Mouse (Mus musculus) lung, embryonic 14.5 days (tissue): ENCODE measurements at regions not wholly inside any gene's neighbourhood (a gene's known extent, or its start where the extent isn't known, plus 50 kb on each side); places are given as distances from the start of the nearest gene placed in this dataset.

Experiments
- ATAC-seq: fragments of 200-750 bp; cut with Nextera tagmentation; 2 replicates; pipeline ENCODE4 v1.8.0; 2017; ENCODE audit warnings: mild to moderate bottlenecking, moderate TSS enrichment, moderate library complexity; ENCODE audit not compliant: insufficient read depth
- DNase-seq: peaks from one replicate; pipeline ENCODE4 v3.0.0-alpha.2; 2015
- H3K27ac ChIP-seq: fragments of 300-500 bp; sonication (generic); 2 replicates; pipeline ENCODE4 v1.5.1; 2014; ENCODE audit warnings: low read depth, mild to moderate bottlenecking, moderate library complexity
- H3K27me3 ChIP-seq: fragments of 300-500 bp; sonication (generic); 2 replicates; pipeline ENCODE4 v1.6.1; 2014; ENCODE audit warnings: low read length, control low read depth; ENCODE audit not compliant: insufficient read depth
- H3K36me3 ChIP-seq: fragments of 300-500 bp; sonication (generic); 2 replicates; pipeline ENCODE4 v1.6.1; 2014; ENCODE audit warnings: control low read depth; ENCODE audit not compliant: insufficient read depth
- H3K4me1 ChIP-seq: fragments of 300-500 bp; sonication (generic); 2 replicates; pipeline ENCODE4 v1.6.1; 2014; ENCODE audit warnings: antibody characterized with exemption, control low read depth; ENCODE audit not compliant: insufficient read depth
- H3K4me2 ChIP-seq: fragments of 300-500 bp; sonication (generic); 2 replicates; pipeline ENCODE4 v1.6.1; 2014; ENCODE audit warnings: mild to moderate bottlenecking
- H3K4me3 ChIP-seq: fragments of 300-500 bp; sonication (generic); 2 replicates; pipeline ENCODE4 v1.5.1; 2014; ENCODE audit warnings: low read depth, low read length
- H3K9ac ChIP-seq: fragments of 300-500 bp; sonication (generic); 2 replicates; pipeline ENCODE4 v1.6.1; 2014
- H3K9me3 ChIP-seq: fragments of 300-500 bp; sonication (generic); 2 replicates; pipeline ENCODE4 v1.6.1; 2016; ENCODE audit warnings: low read depth, low read length, control low read depth
- CTCF ChIP-seq: IDR thresholded peaks from 2 replicates; pipeline ENCODE4 v1.5.1; 2016; ENCODE audit warnings: antibody characterized with exemption, low read depth
- WGBS: fragments of 180-500 bp; shearing (Covaris S2); extraction: QIAGEN DNeasy Blood & Tissue Kit; methylation state at CpG from one replicate; pipeline ENCODE4 v1.1.7; 2014; 5-methylcytosine and 5-hydroxymethylcytosine counted together

GRCm38 (mm10) chr10:38458975-38459374 is 362.6 kb downstream of the Rfpl4b start:
- Histone ChIP-seq H3K9me3 (no peaks in the 10 kb centered on the region), H3K4me2 (no peak overlapping the region), H3K4me1 (no peaks in the 10 kb centered on the region), H3K27ac (no peak overlapping the region), H3K9ac (no peak overlapping the region), H3K27me3 (no peaks in the 10 kb centered on the region), H3K4me3 (no peak overlapping the region), H3K36me3 (no peaks in the 10 kb centered on the region)
- ATAC-seq (no peak), DNase-seq (no peak)
- 53% methylated on average over 3 of the region's 3 CpGs for WGBS
- no peak for TF ChIP-seq CTCF

- Histone ChIP-seq H3K36me3 (no peaks in the 10 kb centered on the region), H3K4me3 (no peak overlapping the region), H3K9ac (no peak overlapping the region), H3K4me2 (no peak overlapping the region), H3K9me3 (no peaks in the 10 kb centered on the region), H3K27me3 (no peaks in the 10 kb centered on the region), H3K4me1 (no peaks in the 10 kb centered on the region), H3K27ac (no peak overlapping the region)
- 59% methylated on average over 3 of the region's 3 CpGs for WGBS
- no peak for ATAC-seq
- no peak for TF ChIP-seq CTCF
- no peak for DNase-seq
Measured at GRCm38 (mm10) chr10:38458424-38458823, 363.2 kb downstream of the Rfpl4b start.

- TF ChIP-seq CTCF = no peak
- H3K27ac ChIP-seq = no peak overlapping the region
- H3K9ac ChIP-seq = no peak overlapping the region
- ATAC-seq (no peak), DNase-seq (no peak)
- H3K36me3 ChIP-seq = no peaks in the 10 kb centered on the region
- no peak overlapping the region for H3K4me2 ChIP-seq
- no peaks in the 10 kb centered on the region for H3K4me1 ChIP-seq
- no peaks in the 10 kb centered on the region for H3K9me3 ChIP-seq
- H3K27me3 ChIP-seq = no peaks in the 10 kb centered on the region
- no peak overlapping the region for H3K4me3 ChIP-seq
Measured at GRCm38 (mm10) chr10:38456786-38457185, 364.8 kb downstream of the Rfpl4b start.

DNA sequence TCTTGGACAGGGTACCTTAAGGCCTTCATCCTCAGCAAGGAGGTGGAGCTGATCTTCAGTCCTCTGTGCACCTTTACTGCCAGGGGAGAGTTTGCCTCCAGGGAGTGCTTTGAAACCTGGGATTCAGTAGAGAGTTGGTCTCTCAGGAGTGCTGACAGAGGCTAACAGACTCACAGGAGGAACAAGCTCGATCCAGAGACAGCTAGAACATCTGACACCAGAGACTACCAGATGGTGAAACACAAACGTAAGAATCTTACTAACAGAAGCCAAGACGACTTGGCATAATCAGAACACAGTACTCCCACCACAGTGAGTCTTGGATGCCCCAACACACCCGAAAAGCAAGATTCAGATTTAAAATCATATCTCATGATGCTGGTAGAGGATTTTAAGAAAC is 372.3 kb downstream of the Rfpl4b start:
- no peak for DNase-seq
- H3K4me1 ChIP-seq = no peaks in the 10 kb centered on the region
- no peak overlapping the region for H3K4me2 ChIP-seq
- no peak for TF ChIP-seq CTCF
- 74% methylated on average over 4 of the region's 4 CpGs for WGBS
- no peaks in the 10 kb centered on the region for H3K36me3 ChIP-seq
- no peak overlapping the region for H3K9ac ChIP-seq
- no peak overlapping the region for H3K4me3 ChIP-seq
- ATAC-seq = no peak
- no peak overlapping the region for H3K27ac ChIP-seq
- H3K27me3 ChIP-seq = no peaks in the 10 kb centered on the region
- H3K9me3 ChIP-seq = no peaks in the 10 kb centered on the region

- WGBS = 85% methylated on average over 1 of the region's 1 CpGs
- no peak overlapping the region for H3K27ac ChIP-seq
- H3K9ac ChIP-seq = no peak overlapping the region
- TF ChIP-seq CTCF = no peak
- no peaks in the 10 kb centered on the region for H3K27me3 ChIP-seq
- no peaks in the 10 kb centered on the region for H3K4me1 ChIP-seq
- no peak overlapping the region for H3K4me2 ChIP-seq
- no peak overlapping the region for H3K4me3 ChIP-seq
- DNase-seq (no peak), ATAC-seq (no peak)
- no peaks in the 10 kb centered on the region for H3K36me3 ChIP-seq
- no peaks in the 10 kb centered on the region for H3K9me3 ChIP-seq
Measured at GRCm38 (mm10) chr10:38447706-38448105, 373.9 kb downstream of the Rfpl4b start.

- TF ChIP-seq CTCF = no peak
- no peaks in the 10 kb centered on the region for H3K27me3 ChIP-seq
- H3K36me3 ChIP-seq = no peaks in the 10 kb centered on the region
- H3K4me1 ChIP-seq = no peaks in the 10 kb centered on the region
- no peak for ATAC-seq
- no peak overlapping the region for H3K4me3 ChIP-seq
- H3K4me2 ChIP-seq = no peak overlapping the region
- H3K27ac ChIP-seq = no peak overlapping the region
- no peak for DNase-seq
- H3K9me3 ChIP-seq = no peaks in the 10 kb centered on the region
- no peak overlapping the region for H3K9ac ChIP-seq
Measured at GRCm38 (mm10) chr10:38447256-38447655, 374.3 kb downstream of the Rfpl4b start.

DNA sequence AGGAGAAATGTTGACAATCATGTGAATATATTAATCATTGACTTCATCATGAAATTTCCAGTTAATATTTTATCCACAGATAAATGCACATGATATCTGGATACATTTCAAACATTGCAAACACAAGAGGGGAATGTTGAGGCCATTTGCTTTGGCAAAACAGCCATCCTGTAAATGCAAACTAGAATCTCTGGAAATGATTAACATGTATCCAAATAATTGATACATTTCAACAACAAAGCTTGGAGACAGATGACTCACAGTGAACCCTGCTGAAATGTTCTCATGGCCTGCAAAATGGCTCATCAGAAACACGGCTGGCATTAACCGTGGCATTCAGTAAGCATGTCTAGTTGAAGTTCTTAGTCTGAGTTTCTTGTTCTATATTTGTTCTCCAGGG is 382.3 kb downstream of the Rfpl4b start:
- ATAC-seq = no peak

DNA sequence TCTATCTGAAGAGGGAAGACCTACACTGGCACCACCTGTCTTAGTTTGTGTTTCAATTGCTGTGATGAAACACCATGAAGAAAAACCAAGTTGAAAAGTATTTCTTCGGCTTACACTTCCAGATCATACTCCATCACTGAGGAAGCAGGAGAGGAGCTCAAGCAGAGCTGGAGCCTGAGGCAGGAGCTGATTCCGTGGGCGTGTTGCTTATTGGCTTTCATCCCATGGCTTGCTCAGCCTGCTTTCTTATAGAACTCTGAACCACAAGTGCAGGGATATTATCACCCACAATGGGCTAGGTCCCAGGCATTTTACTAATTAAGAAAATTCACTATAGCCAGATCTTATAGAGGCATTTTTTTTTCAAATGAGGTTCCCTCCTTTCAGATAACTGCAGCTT is 384.7 kb downstream of the Rfpl4b start:
- Histone ChIP-seq H3K9ac (no peak overlapping the region), H3K36me3 (no peaks in the 10 kb centered on the region), H3K27me3 (no peaks in the 10 kb centered on the region), H3K4me1 (no peaks in the 10 kb centered on the region), H3K4me2 (no peak overlapping the region), H3K27ac (no peak overlapping the region), H3K4me3 (no peak overlapping the region), H3K9me3 (no peaks in the 10 kb centered on the region)
- no peak for DNase-seq
- no peak for ATAC-seq
- no peak for TF ChIP-seq CTCF
- WGBS = 87% methylated on average over 3 of the region's 3 CpGs

More for the DNA sequence above, 382.3 kb downstream of the Rfpl4b start:
- no peaks in the 10 kb centered on the region for H3K9me3 ChIP-seq
- 87% methylated on average over 2 of the region's 2 CpGs for WGBS
- H3K36me3 ChIP-seq = no peaks in the 10 kb centered on the region
- no peaks in the 10 kb centered on the region for H3K4me1 ChIP-seq
- no peak for DNase-seq
- no peaks in the 10 kb centered on the region for H3K27me3 ChIP-seq
- no peak overlapping the region for H3K27ac ChIP-seq
- no peak overlapping the region for H3K4me2 ChIP-seq
- no peak overlapping the region for H3K4me3 ChIP-seq
- no peak for TF ChIP-seq CTCF
- H3K9ac ChIP-seq = no peak overlapping the region
